Mouse (Mus musculus) thymus, postnatal 4 days (tissue): ENCODE results near the gene Gpnmb.

ENCODE experiments used
- DNase-seq: peaks from one replicate; pipeline ENCODE4 v3.0.0; 2021

The Gpnmb gene

GRCm38 (mm10) chr6:49032783-49033182, 3.6 kb upstream of the Gpnmb start:
- no peak for DNase-seq

GRCm38 (mm10) chr6:49037268-49037662, 919 bp downstream of the Gpnmb start:
- no peak for DNase-seq

- peak; percentile 88 for DNase-seq
Measured at GRCm38 (mm10) chr6:49039470-49040180, 3.3 kb downstream of the Gpnmb start.

- DNase-seq: no peak
Measured at GRCm38 (mm10) chr6:49046502-49046901, 10.2 kb downstream of the Gpnmb start.

GRCm38 (mm10) chr6:49046976-49047375, 10.6 kb downstream of the Gpnmb start:
- DNase-seq: no peak

- no peak for DNase-seq
Measured at GRCm38 (mm10) chr6:49047848-49048247, 11.5 kb downstream of the Gpnmb start.

GRCm38 (mm10) chr6:49048395-49048794, 12.0 kb downstream of the Gpnmb start:
- no peak for DNase-seq

- no peak for DNase-seq
Measured at GRCm38 (mm10) chr6:49050677-49051410, 14.5 kb downstream of the Gpnmb start.

GRCm38 (mm10) chr6:49052191-49052590, 15.8 kb downstream of the Gpnmb start:
- DNase-seq: peak; percentile 32

- DNase-seq: no peak
Measured at GRCm38 (mm10) chr6:49055256-49055733, 18.9 kb downstream of the Gpnmb start.

GRCm38 (mm10) chr6:49056009-49056408, 19.7 kb downstream of the Gpnmb start:
- no peak for DNase-seq

- peak; percentile 81 for DNase-seq
Measured at GRCm38 (mm10) chr6:49057053-49058021, 21.0 kb downstream of the Gpnmb start.

- no peak for DNase-seq
Measured at GRCm38 (mm10) chr6:49068361-49068760, 32.0 kb downstream of the Gpnmb start.

- DNase-seq: peak; percentile 96
Measured at GRCm38 (mm10) chr6:49073304-49074116, 37.2 kb downstream of the Gpnmb start, which contains the start of gene Malsu1. Malsu1 (plus strand) TSS chr6:49073795.

GRCm38 (mm10) chr6:49074117-49074490, 37.8 kb downstream of the Gpnmb start:
- no peak for DNase-seq

- DNase-seq: no peak
Measured at GRCm38 (mm10) chr6:49077894-49078293, 41.5 kb downstream of the Gpnmb start.

- no peak for DNase-seq
Measured at GRCm38 (mm10) chr6:49079313-49079712, 43.0 kb downstream of the Gpnmb start.

GRCm38 (mm10) chr6:49083008-49083407, 46.7 kb downstream of the Gpnmb start:
- no peak for DNase-seq

- no peak for DNase-seq
Measured at GRCm38 (mm10) chr6:49094968-49095367, 58.6 kb downstream of the Gpnmb start.

GRCm38 (mm10) chr6:49096421-49096820, 60.1 kb downstream of the Gpnmb start:
- no peak for DNase-seq

GRCm38 (mm10) chr6:49096933-49097461, 60.7 kb downstream of the Gpnmb start:
- no peak for DNase-seq

GRCm38 (mm10) chr6:49097596-49098110, 61.3 kb downstream of the Gpnmb start:
- no peak for DNase-seq
